ENCODE assay signal across 7 mouse cellular contexts in genomic region chr17:36942391-36942790, GRCm38 (mm10). TPM values are rescaled to one million over a fixed set of nuclear protein-coding genes. Genes with fewer than 3 reads are reported as not detected.
A peak's percentile ranks its signal among the peaks of the same experiment; 100 is the strongest.
DNase-seq lines count a peak whose midpoint lies in the region; ATAC-seq lines count a peak whose summit lies in the region.

No protein-coding gene starts in this region.

- peaks cover 24% of the 10 kb centered on the region for H3K4me1 ChIP-seq in embryonic facial prominence, embryonic 15.5 days
- peaks cover 26% of the 10 kb centered on the region for H3K4me1 ChIP-seq in hindbrain, embryonic 13.5 days (replicated peaks)
- peaks cover 33% of the 10 kb centered on the region for H3K4me1 ChIP-seq in limb, embryonic 10.5 days
- peaks cover 10% of the 10 kb centered on the region; the same call in 1 of the 2 replicates for H3K4me1 ChIP-seq in midbrain, embryonic 14.5 days (ENCODE audit: control insufficient read depth, insufficient read depth, low read length)

- H3K4me2 ChIP-seq in embryonic facial prominence, embryonic 15.5 days (replicated peaks): peak overlapping the region; percentile 84
- H3K4me2 ChIP-seq in hindbrain, embryonic 13.5 days: peak overlapping the region; percentile 76
- H3K4me2 ChIP-seq in midbrain, embryonic 14.5 days (ENCODE audit: low read length): peak overlapping the region; percentile 65

- H3K27me3 ChIP-seq in embryonic facial prominence, embryonic 15.5 days: peaks cover 64% of the 10 kb centered on the region
- peaks cover 63% of the 10 kb centered on the region for H3K27me3 ChIP-seq in hindbrain, embryonic 13.5 days
- H3K27me3 ChIP-seq in limb, embryonic 10.5 days (ENCODE audit: low read depth, poor library complexity, severe bottlenecking): peaks cover 76% of the 10 kb centered on the region
- peaks cover 27% of the 10 kb centered on the region for H3K27me3 ChIP-seq in midbrain, embryonic 14.5 days (ENCODE audit: control insufficient read depth, insufficient read depth, low read length)

- H3K4me3 ChIP-seq in embryonic facial prominence, embryonic 15.5 days (replicated peaks): peak overlapping the region; percentile 47
- peak overlapping the region; percentile 43 for H3K4me3 ChIP-seq in hindbrain, embryonic 13.5 days
- peak overlapping the region; percentile 54 for H3K4me3 ChIP-seq in limb, embryonic 10.5 days
- H3K4me3 ChIP-seq in midbrain, embryonic 14.5 days (replicated peaks; ENCODE audit: low read depth, low read length): peak overlapping the region; percentile 34

- no peaks in the 10 kb centered on the region for H3K36me3 ChIP-seq in embryonic facial prominence, embryonic 15.5 days
- no peaks in the 10 kb centered on the region for H3K36me3 ChIP-seq in hindbrain, embryonic 13.5 days
- H3K36me3 ChIP-seq in limb, embryonic 10.5 days: no peaks in the 10 kb centered on the region
- no peaks in the 10 kb centered on the region for H3K36me3 ChIP-seq in midbrain, embryonic 14.5 days (ENCODE audit: control insufficient read depth, insufficient read depth, low read length)

- DNase-seq in CD4-positive helper T cell, adult 2 months (ENCODE audit: low read depth, low spot score): peak; percentile 69
- DNase-seq in NIH3T3 (ENCODE audit: low read depth): peak; percentile 37
- DNase-seq in limb, embryonic 10.5 days (ENCODE audit: low spot score): no peak
- DNase-seq in midbrain, embryonic 14.5 days: no peak
- DNase-seq in thymus, postnatal 25 days: peak; percentile 38

- H3K9me3 ChIP-seq in embryonic facial prominence, embryonic 15.5 days (replicated peaks): no peaks in the 10 kb centered on the region
- no peaks in the 10 kb centered on the region for H3K9me3 ChIP-seq in hindbrain, embryonic 13.5 days
- H3K9me3 ChIP-seq in limb, embryonic 10.5 days (replicated peaks): no peaks in the 10 kb centered on the region
- H3K9me3 ChIP-seq in midbrain, embryonic 14.5 days (ENCODE audit: control insufficient read depth, low read length): no peaks in the 10 kb centered on the region

- ATAC-seq in embryonic facial prominence, embryonic 15.5 days (ENCODE audit: insufficient number of reproducible peaks, low FRiP score, low TSS enrichment, low read depth): peak; percentile 53
- no peak for ATAC-seq in hindbrain, embryonic 13.5 days (ENCODE audit: low FRiP score)
- ATAC-seq in midbrain, embryonic 14.5 days (ENCODE audit: low FRiP score, low TSS enrichment): no peak

- WGBS in embryonic facial prominence, embryonic 15.5 days: 38% methylated on average over 10 of the region's 10 CpGs
- 62% methylated on average over 10 of the region's 10 CpGs for WGBS in hindbrain, embryonic 13.5 days
- 56% methylated on average over 10 of the region's 10 CpGs for WGBS in limb, embryonic 10.5 days
- WGBS in midbrain, embryonic 14.5 days: 50% methylated on average over 10 of the region's 10 CpGs

- 0 out of 2 replicates have a peak overlapping the region, but pooled peaks have one; percentile 39 for H3K9ac ChIP-seq in embryonic facial prominence, embryonic 15.5 days
- H3K9ac ChIP-seq in hindbrain, embryonic 13.5 days: peak overlapping the region; percentile 66; the same call in 1 of the 2 replicates
- H3K9ac ChIP-seq in midbrain, embryonic 14.5 days (replicated peaks; ENCODE audit: low read length): 0 out of 2 replicates have a peak overlapping the region, but pooled peaks have one; percentile 40

- H3K27ac ChIP-seq in embryonic facial prominence, embryonic 15.5 days (replicated peaks): 0 out of 2 replicates have a peak overlapping the region, but pooled peaks have one; percentile 11
- no peak overlapping the region for H3K27ac ChIP-seq in hindbrain, embryonic 13.5 days
- H3K27ac ChIP-seq in limb, embryonic 10.5 days: no peak overlapping the region
- no peak overlapping the region for H3K27ac ChIP-seq in midbrain, embryonic 14.5 days (replicated peaks; ENCODE audit: low read depth, low read length)

RNA-seq across cellular contexts. Expression of gene Rnf39, which starts 0.3 kb away (rescaled TPM):
- 7.5 and 9.4 TPM in 2 replicates for polyA plus RNA-seq in embryonic facial prominence, embryonic 15.5 days (2015; fragmentation: Nextera tagmentation; extraction: Ambion mirVana)
- polyA plus RNA-seq in hindbrain, embryonic 13.5 days (2015; fragmentation: Nextera tagmentation; extraction: Ambion mirVana): 0.69 and 1.3 TPM in 2 replicates
- 0.13 and 0.45 TPM in 2 replicates for polyA plus RNA-seq in limb, embryonic 10.5 days (2016; fragmentation: Nextera tagmentation; extraction: Ambion mirVana)
- polyA plus RNA-seq in midbrain, embryonic 14.5 days (2014; fragmentation: Nextera tagmentation; extraction: Ambion mirVana): 1.1 and 1.7 TPM in 2 replicates

RNA-seq across cellular contexts. Expression of gene Ppp1r11, which starts 9.2 kb away (rescaled TPM):
- polyA plus RNA-seq in embryonic facial prominence, embryonic 15.5 days (2015; fragmentation: Nextera tagmentation; extraction: Ambion mirVana): 106 and 111 TPM in 2 replicates
- 163 and 169 TPM in 2 replicates for polyA plus RNA-seq in hindbrain, embryonic 13.5 days (2015; fragmentation: Nextera tagmentation; extraction: Ambion mirVana)
- 152 and 174 TPM in 2 replicates for polyA plus RNA-seq in limb, embryonic 10.5 days (2016; fragmentation: Nextera tagmentation; extraction: Ambion mirVana)
- 176 and 215 TPM in 2 replicates for polyA plus RNA-seq in midbrain, embryonic 14.5 days (2014; fragmentation: Nextera tagmentation; extraction: Ambion mirVana)

RNA-seq across cellular contexts. Expression of gene Znrd1, which starts 16.0 kb away (rescaled TPM):
- polyA plus RNA-seq in embryonic facial prominence, embryonic 15.5 days (2015; fragmentation: Nextera tagmentation; extraction: Ambion mirVana): 94.7 and 98.6 TPM in 2 replicates
- polyA plus RNA-seq in hindbrain, embryonic 13.5 days (2015; fragmentation: Nextera tagmentation; extraction: Ambion mirVana): 66.4 and 67.7 TPM in 2 replicates
- 107 and 114 TPM in 2 replicates for polyA plus RNA-seq in limb, embryonic 10.5 days (2016; fragmentation: Nextera tagmentation; extraction: Ambion mirVana)
- polyA plus RNA-seq in midbrain, embryonic 14.5 days (2014; fragmentation: Nextera tagmentation; extraction: Ambion mirVana): 64.7 and 69.4 TPM in 2 replicates

RNA-seq across cellular contexts. Expression of gene Znrd1as, which starts 16.0 kb away (rescaled TPM):
- 5.7 and 5.9 TPM in 2 replicates for polyA plus RNA-seq in embryonic facial prominence, embryonic 15.5 days (2015; fragmentation: Nextera tagmentation; extraction: Ambion mirVana)
- polyA plus RNA-seq in hindbrain, embryonic 13.5 days (2015; fragmentation: Nextera tagmentation; extraction: Ambion mirVana): 5.7 and 6.3 TPM in 2 replicates
- 8.9 and 9.5 TPM in 2 replicates for polyA plus RNA-seq in limb, embryonic 10.5 days (2016; fragmentation: Nextera tagmentation; extraction: Ambion mirVana)
- polyA plus RNA-seq in midbrain, embryonic 14.5 days (2014; fragmentation: Nextera tagmentation; extraction: Ambion mirVana): 2.9 and 6.1 TPM in 2 replicates

RNA-seq across cellular contexts. Expression of gene 2410137M14Rik, which starts 38.6 kb away (rescaled TPM):
- polyA plus RNA-seq in embryonic facial prominence, embryonic 15.5 days (2015; fragmentation: Nextera tagmentation; extraction: Ambion mirVana): not detected in 2 replicates
- 0.47 TPM in 1 of 2 replicates, not detected in the other for polyA plus RNA-seq in hindbrain, embryonic 13.5 days (2015; fragmentation: Nextera tagmentation; extraction: Ambion mirVana)
- polyA plus RNA-seq in limb, embryonic 10.5 days (2016; fragmentation: Nextera tagmentation; extraction: Ambion mirVana): not detected in 2 replicates
- 0.32 and 0.76 TPM in 2 replicates for polyA plus RNA-seq in midbrain, embryonic 14.5 days (2014; fragmentation: Nextera tagmentation; extraction: Ambion mirVana)

Comparison
In these comparisons a context has a peak if more than half of its experiments do, and no peak if none do; other contexts are left out.
1. DNase-seq: peak in CD4-positive helper T cell, adult 2 months (single experiment), NIH3T3 (single experiment) and thymus, postnatal 25 days (single experiment); none in limb, embryonic 10.5 days (single experiment) and midbrain, embryonic 14.5 days (single experiment).
2. Peak in every context shown above with its lines, with median percentiles within 50 percentile points of each other: H3K4me2 ChIP-seq, H3K4me3 ChIP-seq and H3K9ac ChIP-seq.